Mouse (Mus musculus) limb, embryonic 14.5 days (tissue): ENCODE results near the gene Gfpt1. TPM values are rescaled to one million over a fixed set of nuclear protein-coding genes. Genes with fewer than 3 reads are reported as not detected.

Experiments used
- ATAC-seq: fragments of 200-750 bp; cut with Nextera tagmentation; 2 replicates; pipeline ENCODE4 v1.8.0; 2017; ENCODE audit warnings: low read depth, moderate number of reproducible peaks, moderate TSS enrichment; ENCODE audit not compliant: low FRiP score
- DNase-seq: peaks from one replicate; pipeline ENCODE4 v3.0.0-alpha.2; 2015; ENCODE audit warnings: low spot score
- H3K27ac ChIP-seq: fragments of 300-500 bp; sonication (generic); replicated peaks from 2 replicates; pipeline ENCODE4 v1.5.1; 2014; ENCODE audit warnings: low read depth, mild to moderate bottlenecking, low read length, moderate library complexity, mixed read lengths
- H3K27me3 ChIP-seq: fragments of 300-500 bp; sonication (generic); 2 replicates; pipeline ENCODE4 v1.6.1; 2014; ENCODE audit warnings: low read length, mixed read lengths; ENCODE audit not compliant: control insufficient read depth, insufficient read depth
- H3K36me3 ChIP-seq: fragments of 300-500 bp; sonication (generic); 2 replicates; pipeline ENCODE4 v1.6.1; 2014; ENCODE audit warnings: mild to moderate bottlenecking, low read length, moderate library complexity, mixed read lengths; ENCODE audit not compliant: control insufficient read depth, insufficient read depth
- H3K4me1 ChIP-seq: fragments of 300-500 bp; sonication (generic); 2 replicates; pipeline ENCODE4 v1.6.1; 2014; ENCODE audit warnings: antibody characterized with exemption, low read length, mixed read lengths; ENCODE audit not compliant: control insufficient read depth, insufficient read depth
- H3K4me2 ChIP-seq: fragments of 300-500 bp; sonication (generic); replicated peaks from 2 replicates; pipeline ENCODE4 v1.6.1; 2014; ENCODE audit warnings: low read depth, mild to moderate bottlenecking, low read length, moderate library complexity; ENCODE audit not compliant: severe bottlenecking
- H3K4me3 ChIP-seq: fragments of 300-500 bp; sonication (generic); replicated peaks from 2 replicates; pipeline ENCODE4 v1.5.1; 2014; ENCODE audit warnings: low read length
- H3K9ac ChIP-seq: fragments of 300-500 bp; sonication (generic); 2 replicates; pipeline ENCODE4 v1.6.1; 2014; ENCODE audit warnings: mild to moderate bottlenecking, low read depth, low read length, moderate library complexity; ENCODE audit not compliant: severe bottlenecking
- H3K9me3 ChIP-seq: fragments of 300-500 bp; sonication (generic); 2 replicates; pipeline ENCODE4 v1.6.1; 2016; ENCODE audit warnings: low read length; ENCODE audit not compliant: control insufficient read depth
- POLR2A ChIP-seq: fragments of 200-500 bp; IDR thresholded peaks from 2 replicates; pipeline ENCODE4 v1.8.0; 2012; ENCODE audit warnings: inconsistent platforms, mild to moderate bottlenecking, moderate library complexity, borderline replicate concordance; ENCODE audit not compliant: insufficient read depth, insufficient read length; ENCODE audit errors: extremely low read depth
- WGBS: fragments of 180-500 bp; shearing (Covaris S2); extraction: QIAGEN DNeasy Blood & Tissue Kit; methylation state at CpG from one replicate; pipeline ENCODE4 v1.1.7; 2014; 5-methylcytosine and 5-hydroxymethylcytosine counted together
- polyA plus RNA-seq, 2 experiments: library from polyadenylated mRNA; depleted of rRNA in 1 of 2; stranded (reverse) in 1 of 2; unstranded in 1 of 2; fragments of >200 nt; fragmentation: Nextera tagmentation in 1 of 2; extraction: Ambion mirVana in 1 of 2; gene quantifications; 2 replicates each; pipeline versions ENCODE4 v1.2.1 to v1.2.3; 2012 to 2014

Gfpt1 gene
- polyA plus RNA-seq, 2 experiments = 21.5 to 35.8 TPM

- Histone ChIP-seq H3K27me3 (no peaks in the 10 kb centered on the region), H3K27ac (no peak overlapping the region), H3K4me1 (0 out of 2 replicates have a peak, but pooled peaks cover 3% of the 10 kb centered on the region), H3K36me3 (peaks cover 95% of the 10 kb centered on the region), H3K4me2 (no peak overlapping the region), H3K9me3 (no peaks in the 10 kb centered on the region), H3K9ac (no peak overlapping the region), H3K4me3 (no peak overlapping the region)
- 82% methylated on average over 7 of the region's 7 CpGs for WGBS
- no peak for DNase-seq
- no peak for ATAC-seq
- TF ChIP-seq POLR2A = no peak
Observed at GRCm38 (mm10) chr6:87069195-87069900, 26.7 kb downstream of the Gfpt1 start.

GRCm38 (mm10) chr6:87070641-87071040, 28.0 kb downstream of the Gfpt1 start:
- Histone ChIP-seq H3K4me1 (0 out of 2 replicates have a peak, but pooled peaks cover 3% of the 10 kb centered on the region), H3K36me3 (peaks cover 90% of the 10 kb centered on the region), H3K27me3 (no peaks in the 10 kb centered on the region), H3K9me3 (no peaks in the 10 kb centered on the region), H3K9ac (no peak overlapping the region), H3K4me2 (no peak overlapping the region), H3K27ac (no peak overlapping the region), H3K4me3 (no peak overlapping the region)
- TF ChIP-seq POLR2A = no peak
- no peak for ATAC-seq
- WGBS = 85% methylated on average over 4 of the region's 4 CpGs
- DNase-seq = no peak

- no peak for TF ChIP-seq POLR2A
- Histone ChIP-seq H3K27ac (no peak overlapping the region), H3K36me3 (peaks cover 90% of the 10 kb centered on the region), H3K4me1 (0 out of 2 replicates have a peak, but pooled peaks cover 3% of the 10 kb centered on the region), H3K27me3 (no peaks in the 10 kb centered on the region), H3K4me2 (no peak overlapping the region), H3K9ac (no peak overlapping the region), H3K9me3 (no peaks in the 10 kb centered on the region), H3K4me3 (no peak overlapping the region)
- 84% methylated on average over 4 of the region's 4 CpGs for WGBS
- ATAC-seq = no peak
- DNase-seq = no peak
Observed at GRCm38 (mm10) chr6:87072759-87073158, 30.1 kb downstream of the Gfpt1 start.

GRCm38 (mm10) chr6:87075092-87075685, 32.5 kb downstream of the Gfpt1 start:
- TF ChIP-seq POLR2A = no peak
- WGBS = 75% methylated on average over 3 of the region's 3 CpGs
- Histone ChIP-seq H3K36me3 (peaks cover 86% of the 10 kb centered on the region), H3K9me3 (no peaks in the 10 kb centered on the region), H3K27me3 (no peaks in the 10 kb centered on the region), H3K4me1 (no peaks in the 10 kb centered on the region), H3K9ac (no peak overlapping the region), H3K4me2 (no peak overlapping the region), H3K27ac (no peak overlapping the region), H3K4me3 (no peak overlapping the region)
- ATAC-seq (peak; percentile 92), DNase-seq (peak; percentile 32)

- H3K36me3 ChIP-seq = peaks cover 89% of the 10 kb centered on the region
- H3K27me3 ChIP-seq = no peaks in the 10 kb centered on the region
- H3K9me3 ChIP-seq = no peaks in the 10 kb centered on the region
- no peak overlapping the region for H3K9ac ChIP-seq
- DNase-seq (no peak), ATAC-seq (no peak)
- H3K27ac ChIP-seq = no peak overlapping the region
- no peak overlapping the region for H3K4me3 ChIP-seq
- no peak overlapping the region for H3K4me2 ChIP-seq
- H3K4me1 ChIP-seq = no peaks in the 10 kb centered on the region
- TF ChIP-seq POLR2A = no peak
- WGBS = 78% methylated on average over 4 of the region's 4 CpGs
Observed at GRCm38 (mm10) chr6:87079457-87079856, 36.8 kb downstream of the Gfpt1 start.
